Mouse (Mus musculus) heart, postnatal 36 days (tissue): Measurements from ENCODE around the gene Gstm1. TPM values are rescaled to one million over a fixed set of nuclear protein-coding genes. Genes with fewer than 3 reads are reported as not detected.
"Not testable (repeated sequence)": the region's sequence is repeated elsewhere in the genome, so short reads cannot be mapped to it uniquely, and the experiment has no call there.

Source experiments
- DNase-seq, 2 experiments: peaks; one replicate each; pipeline ENCODE4 v3.0.0; 2021 to 2022
- intact Hi-C: fragments of 180-260 bp; cut with DNase I; formaldehyde crosslinking; loops from one replicate; pipeline ENCODE4 v1.15.1; 2025
- total RNA-seq, 2 experiments: library from RNA; stranded (reverse); gene quantifications; 2 replicates each; pipeline ENCODE4 v1.2.3; 2021

Gene Gstm1
- total RNA-seq = 100 to 1,000 TPM; 265 to 324 TPM

- intact Hi-C loops = loop anchor here (1.0 to 2.0 kb wide), 5 partner anchors 27 to 150 kb away; partner anchors contain the start of gene Gstm4
- peak; percentile 94 for DNase-seq
Observed at GRCm38 (mm10) chr3:108017473-108018189, at the start of gene Gstm1. Gene Gstm1, minus strand, starts transcription at chr3:108017973.

- intact Hi-C loops = no loop called here
- DNase-seq = no peak
Observed at GRCm38 (mm10) chr3:108067370-108067934, 49.7 kb upstream of the Gstm1 start.

GRCm38 (mm10) chr3:108065551-108065950 is 47.8 kb upstream of the Gstm1 start:
- DNase-seq = no peak
- intact Hi-C loops = no loop called here

GRCm38 (mm10) chr3:108064672-108065071 is 46.9 kb upstream of the Gstm1 start:
- DNase-seq = no peak
- intact Hi-C loops = loop anchor here (5.0 kb wide), 1 partner anchor 367 kb away; the partner anchor contains the start of gene Ahcyl1

GRCm38 (mm10) chr3:108062648-108063047 is 44.9 kb upstream of the Gstm1 start:
- intact Hi-C loops = loop anchor here (5.0 kb wide), 1 partner anchor 365 kb away; the partner anchor contains the start of gene Ahcyl1
- DNase-seq = no peak

GRCm38 (mm10) chr3:108061420-108061819 is 43.6 kb upstream of the Gstm1 start:
- intact Hi-C loops = loop anchor here (1.0 to 5.0 kb wide), 6 partner anchors 43 to 364 kb away; partner anchors contain the start of gene Ahcyl1
- peak; percentile 56 to 68 for DNase-seq

- intact Hi-C loops = no loop called here
Observed at GRCm38 (mm10) chr3:108050493-108050892, 32.7 kb upstream of the Gstm1 start.

GRCm38 (mm10) chr3:108048306-108048705 is 30.5 kb upstream of the Gstm1 start:
- DNase-seq = no peak
- intact Hi-C loops = no loop called here

More at GRCm38 (mm10) chr3:108050493-108050892, 32.7 kb upstream of the Gstm1 start:
- no peak for DNase-seq

- intact Hi-C loops = no loop called here
Observed at GRCm38 (mm10) chr3:108046944-108047655, 29.3 kb upstream of the Gstm1 start.

GRCm38 (mm10) chr3:108044394-108045140 is 26.8 kb upstream of the Gstm1 start, which contains the start of gene Gstm4:
Gene Gstm4, minus strand, starts transcription at chr3:108044894.
- intact Hi-C loops = loop anchor here (2.0 kb wide), 1 partner anchor 26 kb away; no protein-coding TSS in a partner anchor
- DNase-seq = peak; percentile 84 to 87

More at GRCm38 (mm10) chr3:108046944-108047655, 29.3 kb upstream of the Gstm1 start:
- DNase-seq = no peak

- DNase-seq = peak in 1 of 2 experiments; percentile 27
Observed at GRCm38 (mm10) chr3:108033156-108033555, 15.4 kb upstream of the Gstm1 start.

GRCm38 (mm10) chr3:108032113-108032512 is 14.3 kb upstream of the Gstm1 start:
- no peak for DNase-seq

More at GRCm38 (mm10) chr3:108033156-108033555, 15.4 kb upstream of the Gstm1 start:
- intact Hi-C loops = no loop called here

GRCm38 (mm10) chr3:108028641-108029365 is 11.0 kb upstream of the Gstm1 start:
- no peak for DNase-seq
- intact Hi-C loops = no loop called here

More at GRCm38 (mm10) chr3:108032113-108032512, 14.3 kb upstream of the Gstm1 start:
- intact Hi-C loops = no loop called here

GRCm38 (mm10) chr3:108026597-108026996 is 8.8 kb upstream of the Gstm1 start:
- no peak for DNase-seq
- intact Hi-C loops = no loop called here

GRCm38 (mm10) chr3:108026049-108026448 is 8.3 kb upstream of the Gstm1 start:
- DNase-seq = no peak
- intact Hi-C loops = no loop called here

- intact Hi-C loops = no loop called here
- DNase-seq = no peak
Observed at GRCm38 (mm10) chr3:108025318-108025717, 7.5 kb upstream of the Gstm1 start.

GRCm38 (mm10) chr3:108022650-108023049 is 4.9 kb upstream of the Gstm1 start:
- peak; percentile 34 to 49 for DNase-seq
- intact Hi-C loops = no loop called here

- DNase-seq = not testable (repeated sequence)
- intact Hi-C loops = loop anchor here (2.0 kb wide), 1 partner anchor 128 kb away; no protein-coding TSS in a partner anchor
Observed at GRCm38 (mm10) chr3:108020351-108021022, 2.7 kb upstream of the Gstm1 start.

GRCm38 (mm10) chr3:108019226-108019625 is 1.5 kb upstream of the Gstm1 start:
- DNase-seq = peak; percentile 22
- intact Hi-C loops = loop anchor here (2.0 kb wide), 3 partner anchors 26 to 80 kb away; partner anchors contain the start of gene Gstm4
